Mouse (Mus musculus): ENCODE measurements around the gene Vmn2r120.

DNA sequence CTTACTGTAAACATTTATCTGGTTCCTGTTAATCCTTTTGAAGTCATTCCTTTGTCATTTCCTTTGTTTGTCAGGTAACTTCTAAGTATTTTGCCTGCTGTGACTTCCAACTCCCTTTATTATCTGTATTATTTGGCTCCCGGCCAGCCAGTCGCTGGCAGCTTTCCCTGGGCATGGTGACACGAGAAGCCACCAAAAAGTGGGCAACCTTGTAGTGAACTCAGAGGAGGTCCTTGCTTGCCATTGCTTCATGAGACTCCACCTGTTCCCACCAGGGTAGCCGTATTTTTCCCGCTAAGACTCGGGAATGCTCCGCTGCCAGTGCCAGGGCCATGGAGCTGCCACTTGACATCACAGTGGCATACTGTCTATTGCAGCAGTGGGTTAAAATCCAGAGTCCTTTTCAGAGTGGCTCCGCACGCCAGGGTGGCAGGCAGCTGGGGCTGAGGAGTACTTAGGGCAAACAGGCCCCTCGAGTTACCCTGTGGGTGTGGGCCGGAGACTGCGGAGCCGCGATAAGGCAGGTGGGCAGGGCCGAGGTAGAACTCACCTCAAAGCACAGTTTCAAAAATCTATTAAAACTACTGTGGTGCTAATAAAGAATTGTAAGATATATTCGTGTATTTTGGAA, 28.9 kb upstream of the Vmn2r120 start:
- TF ChIP-seq CTCF (IDR thresholded peaks at IDR 0.05 in 2 of 3, conservative IDR thresholded peaks at IDR 0.05 in 1 of 3; ENCODE audit: control insufficient read depth in 1 of 3, insufficient read depth in 1 of 3, low read depth in 2 of 3, low read length in 3 of 3, poor library complexity in 1 of 3, severe bottlenecking in 1 of 3) (no peak), ELF1 (IDR thresholded peaks at IDR 0.05; ENCODE audit: low read depth, low read length) (no peak), POLR2AphosphoS2 (IDR thresholded peaks at IDR 0.05; ENCODE audit: low read length) (no peak), TAL1 (IDR thresholded peaks at IDR 0.05; ENCODE audit: low read length) (no peak), EP300 (IDR thresholded peaks at IDR 0.05; ENCODE audit: low read depth in 1 of 2, low read length in 2 of 2) (no peak), USF2 (IDR thresholded peaks at IDR 0.05; ENCODE audit: borderline replicate concordance in 1 of 2, insufficient read depth in 1 of 2, low read depth in 1 of 2, low read length in 2 of 2) (no peak), HCFC1 (IDR thresholded peaks at IDR 0.05; ENCODE audit: low read depth, low read length) (no peak)

Measured in MEL (cell line).